Mouse (Mus musculus) layer of hippocampus, postnatal 36 days (tissue): ENCODE results near the gene Speg. TPM values are rescaled to one million over a fixed set of nuclear protein-coding genes. Genes with fewer than 3 reads are reported as not detected.

Source experiments
- DNase-seq, 2 experiments: peaks; one replicate each; pipeline ENCODE4 v3.0.0; 2022
- total RNA-seq, 2 experiments: library from RNA; stranded (reverse); gene quantifications; 2 replicates each; pipeline ENCODE4 v1.2.3; 2021

The Speg gene
- total RNA-seq, 2 experiments from 2014 or later, result 166 to 180 TPM

DNA sequence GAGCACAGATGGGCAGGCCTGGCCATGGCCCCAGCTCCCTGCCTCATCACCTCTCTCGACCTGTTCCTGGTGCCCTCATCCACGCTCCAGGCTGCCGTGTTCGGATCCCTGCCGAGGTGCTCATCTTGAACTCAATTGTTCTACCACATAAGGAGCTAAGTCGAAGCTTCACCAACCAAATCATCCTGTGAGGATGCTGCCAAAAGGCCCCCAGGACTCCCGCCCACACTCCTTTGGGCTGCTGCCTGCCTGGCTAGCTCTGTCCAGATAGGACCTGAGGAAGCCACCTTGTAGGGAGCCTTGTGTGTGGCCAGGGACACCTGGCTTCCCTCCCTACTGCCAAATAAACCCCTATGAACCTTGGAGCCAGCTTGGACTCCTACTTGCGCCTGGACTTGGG, 67.7 kb downstream of the Speg start:
- DNase-seq, result no peak

DNA sequence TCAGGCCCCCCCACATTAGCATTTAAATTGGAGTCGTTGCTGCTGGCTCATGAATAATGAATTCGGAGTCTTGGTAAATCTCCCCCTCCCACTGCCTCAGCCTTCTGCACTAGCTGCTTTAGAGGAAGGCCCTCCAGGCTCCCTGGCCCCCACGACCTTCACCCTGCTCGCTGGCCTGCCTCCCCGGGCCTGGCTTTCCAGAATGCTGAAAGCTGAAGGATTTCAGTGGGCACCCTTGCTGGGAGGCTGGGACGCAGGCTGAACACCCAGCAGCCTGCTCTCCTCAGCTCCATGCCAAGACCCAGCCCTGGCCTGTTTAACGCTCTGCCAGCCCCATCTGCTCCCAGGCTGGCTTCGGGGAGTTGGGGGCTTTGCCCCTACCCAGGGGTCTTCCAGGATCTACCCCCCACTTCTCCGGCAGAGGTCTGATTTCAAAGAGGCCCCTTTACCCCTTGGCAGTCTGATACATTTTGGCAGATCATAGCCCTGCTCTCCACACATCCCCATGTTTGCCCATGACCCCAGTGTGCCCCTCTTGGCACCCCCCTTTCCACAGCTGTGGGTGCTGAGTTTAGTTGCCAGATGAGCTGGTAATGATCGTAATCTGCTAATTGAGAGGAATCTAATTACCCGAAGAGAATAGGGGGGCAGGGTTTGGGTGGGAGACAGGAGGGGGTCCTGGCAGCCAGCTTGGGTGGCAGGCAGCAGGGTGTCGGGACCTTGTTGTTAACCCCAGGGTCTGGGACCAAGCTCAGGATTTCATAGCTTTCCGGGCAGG, 68.3 kb downstream of the Speg start:
- DNase-seq, result no peak

DNA sequence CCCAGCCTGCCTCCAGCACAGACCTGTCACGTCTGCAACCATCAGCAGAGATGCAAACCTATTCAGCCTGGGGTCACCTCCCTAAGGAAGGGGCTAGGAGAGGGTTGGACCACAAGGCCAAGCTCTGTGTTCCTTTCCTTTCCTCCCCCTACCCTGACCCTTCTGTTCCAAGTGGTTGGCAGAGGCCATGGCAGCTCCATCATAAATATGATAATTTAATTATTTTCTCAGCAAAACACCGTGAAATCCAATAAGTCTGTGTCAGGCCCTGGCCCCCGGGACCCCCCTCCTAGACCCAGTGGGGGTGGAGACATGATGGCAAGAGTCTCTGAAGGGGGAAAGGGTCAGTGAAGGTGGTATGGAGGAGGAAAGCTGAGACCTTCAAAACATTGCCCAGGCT, 69.1 kb downstream of the Speg start:
- no peak for DNase-seq

DNA sequence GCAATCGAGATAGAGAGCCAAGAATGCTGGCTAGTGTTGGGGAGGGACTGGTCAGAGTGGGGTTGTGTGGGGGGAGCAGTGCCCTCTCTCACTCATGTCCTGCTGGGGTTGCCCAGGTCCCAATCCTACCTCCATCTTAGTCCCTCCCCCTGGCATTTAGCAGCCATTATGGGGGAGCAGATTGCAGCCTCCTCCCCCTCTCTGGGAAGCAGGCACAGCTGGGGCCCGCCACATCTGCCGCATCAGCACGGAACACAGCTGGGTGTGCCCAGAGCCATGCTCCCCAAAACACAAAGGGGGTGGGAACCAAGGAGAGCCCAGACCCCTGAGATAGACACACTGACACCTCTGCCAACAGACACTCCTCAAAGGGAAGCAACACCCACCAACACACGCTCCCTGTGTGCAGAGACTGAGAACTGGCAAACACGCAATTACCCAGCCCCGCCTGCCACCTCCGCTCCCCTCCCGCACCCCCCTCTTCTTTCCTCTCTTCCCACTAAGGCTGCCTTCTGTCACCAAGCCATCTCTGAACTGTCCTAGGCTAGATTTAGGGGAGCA, 70.1 kb downstream of the Speg start:
- DNase-seq, result peak; percentile 66 to 68

DNA sequence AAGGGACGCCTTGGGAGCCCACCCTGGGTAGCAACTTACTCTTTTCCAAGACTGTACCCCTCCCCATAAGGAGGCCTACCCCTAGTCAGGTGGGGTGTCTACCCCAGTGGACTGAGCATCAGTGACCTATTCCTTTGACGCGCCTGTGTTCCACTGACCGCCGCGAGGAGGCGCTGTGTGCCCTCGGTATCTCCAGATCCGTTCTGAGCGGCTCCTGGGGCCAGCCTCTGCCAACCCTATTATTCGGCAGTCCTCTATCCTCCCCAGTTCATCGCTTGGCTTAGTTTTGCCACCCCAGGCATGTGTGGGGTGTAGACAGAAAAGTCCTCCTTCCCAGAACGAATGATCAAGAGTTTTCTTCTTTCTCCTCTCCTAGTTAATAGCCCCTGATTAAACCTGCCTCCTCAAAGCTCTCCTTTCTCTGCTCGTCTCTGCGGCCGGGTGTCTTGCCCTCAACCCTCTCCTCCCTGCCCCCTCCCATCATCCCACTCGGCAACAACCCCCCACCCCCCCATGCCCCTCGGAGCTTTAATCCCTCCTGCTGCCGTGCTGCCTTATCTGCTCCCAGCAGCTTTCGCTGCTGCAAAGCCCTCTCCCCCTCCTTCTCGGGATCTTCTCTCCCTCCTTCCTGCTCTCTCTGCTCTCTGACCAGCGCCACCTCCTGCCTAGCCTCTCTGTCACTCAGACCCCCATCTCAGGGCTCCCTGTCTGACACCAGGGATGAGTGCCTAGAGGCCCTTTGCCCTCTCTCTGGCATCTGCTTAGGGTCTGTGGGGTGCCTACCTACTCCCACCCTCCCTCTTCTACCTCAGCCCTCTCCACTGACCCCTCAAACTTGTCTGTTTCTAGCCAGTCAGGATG, 70.9 kb downstream of the Speg start:
- peak; percentile 72 to 74 for DNase-seq

DNA sequence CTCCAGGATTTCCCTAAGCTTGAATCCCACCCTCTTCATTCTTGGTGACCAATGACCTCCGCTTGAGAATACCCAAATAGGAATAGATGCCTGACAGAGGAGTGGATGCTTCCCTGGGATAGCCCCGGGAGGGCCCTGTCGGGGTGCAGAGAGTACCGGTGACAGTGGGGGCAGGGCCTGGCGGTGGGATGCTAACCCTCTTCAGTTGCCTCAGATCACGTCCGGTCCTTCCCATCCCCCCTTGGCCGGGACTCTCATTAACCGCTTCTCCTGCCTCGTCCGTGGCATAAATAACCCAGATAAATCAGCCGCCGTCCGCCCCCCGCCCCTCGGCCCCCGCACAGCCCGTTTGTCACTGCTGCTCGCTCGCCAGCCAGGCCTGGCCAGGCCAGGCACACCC, 71.6 kb downstream of the Speg start:
- no peak for DNase-seq

DNA sequence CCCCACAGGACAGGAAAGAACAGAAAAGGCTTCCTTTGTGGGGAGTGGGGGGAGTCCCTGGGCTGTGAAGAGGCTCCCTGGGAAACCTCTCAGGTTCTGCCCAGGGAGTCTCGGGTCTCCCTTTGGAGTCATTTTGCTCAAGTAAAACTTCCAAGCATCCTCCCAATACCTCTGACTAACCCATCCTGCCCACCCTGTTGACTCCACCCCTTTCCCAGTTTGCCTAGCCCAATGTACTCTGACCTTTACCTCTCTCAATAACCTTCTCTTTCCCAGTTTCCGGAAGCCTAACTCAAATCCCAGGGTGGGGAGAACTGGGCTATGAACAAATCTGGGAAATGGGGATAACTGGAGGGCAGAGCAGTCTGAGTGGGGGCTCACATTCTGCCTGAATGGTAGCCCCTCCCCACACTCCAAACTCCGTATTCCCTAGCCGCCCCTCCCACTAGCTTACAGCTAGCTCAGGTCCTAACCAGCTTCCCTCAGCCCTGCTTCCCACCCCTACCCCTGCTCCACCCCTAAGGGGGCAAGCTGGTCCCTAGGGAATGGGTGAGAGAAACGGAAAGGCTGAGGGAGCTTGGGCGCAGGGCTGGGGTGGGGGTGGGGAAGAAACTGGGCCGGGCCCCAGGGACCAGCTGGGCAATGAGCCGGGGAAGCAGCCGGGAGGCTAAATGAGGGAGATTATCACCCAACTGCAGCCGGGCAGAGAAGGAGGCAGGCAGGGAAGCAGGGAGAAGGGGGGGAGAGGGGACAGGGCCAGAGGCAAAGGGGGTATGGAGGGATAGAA, 72.4 kb downstream of the Speg start:
- DNase-seq, result no peak

DNA sequence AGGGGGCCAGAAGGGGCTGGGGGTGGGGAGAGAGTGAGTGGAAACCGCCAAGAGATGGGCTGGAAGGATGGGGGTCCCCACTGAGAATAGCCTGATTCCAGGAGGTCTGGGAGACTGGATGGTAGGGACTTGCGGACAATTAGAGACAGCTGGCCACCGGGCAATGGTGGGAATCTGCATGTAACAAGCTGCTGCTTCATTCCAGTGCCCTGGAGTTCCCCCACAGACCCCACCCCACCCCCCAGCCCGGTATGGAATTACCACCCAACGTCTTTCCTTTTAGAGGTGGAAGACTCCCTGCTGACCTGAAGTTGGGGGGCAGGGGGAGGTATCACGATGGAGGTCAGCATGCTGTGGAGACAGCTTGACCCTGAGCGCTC, 72.9 kb downstream of the Speg start:
- DNase-seq, result no peak

DNA sequence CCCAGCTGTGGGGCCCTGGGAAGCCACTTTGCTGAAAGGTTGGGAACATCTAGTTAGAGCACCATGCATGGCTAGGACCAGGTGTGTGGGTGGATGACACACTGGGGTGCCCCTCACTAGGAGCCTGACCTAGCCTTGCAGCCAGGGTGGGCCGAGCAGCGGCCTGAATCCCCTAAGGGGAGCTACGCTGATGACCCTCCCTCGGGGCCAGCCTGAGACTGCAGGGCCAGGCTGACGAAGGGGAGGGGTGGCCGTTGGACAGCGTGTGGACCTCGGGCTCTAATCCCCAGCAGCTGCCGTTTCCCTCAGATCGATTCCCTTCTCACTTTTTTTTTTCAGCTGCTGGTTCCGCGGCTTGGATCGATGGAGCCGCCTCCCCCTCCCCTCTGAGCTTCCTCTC, 73.8 kb downstream of the Speg start:
- no peak for DNase-seq

DNA sequence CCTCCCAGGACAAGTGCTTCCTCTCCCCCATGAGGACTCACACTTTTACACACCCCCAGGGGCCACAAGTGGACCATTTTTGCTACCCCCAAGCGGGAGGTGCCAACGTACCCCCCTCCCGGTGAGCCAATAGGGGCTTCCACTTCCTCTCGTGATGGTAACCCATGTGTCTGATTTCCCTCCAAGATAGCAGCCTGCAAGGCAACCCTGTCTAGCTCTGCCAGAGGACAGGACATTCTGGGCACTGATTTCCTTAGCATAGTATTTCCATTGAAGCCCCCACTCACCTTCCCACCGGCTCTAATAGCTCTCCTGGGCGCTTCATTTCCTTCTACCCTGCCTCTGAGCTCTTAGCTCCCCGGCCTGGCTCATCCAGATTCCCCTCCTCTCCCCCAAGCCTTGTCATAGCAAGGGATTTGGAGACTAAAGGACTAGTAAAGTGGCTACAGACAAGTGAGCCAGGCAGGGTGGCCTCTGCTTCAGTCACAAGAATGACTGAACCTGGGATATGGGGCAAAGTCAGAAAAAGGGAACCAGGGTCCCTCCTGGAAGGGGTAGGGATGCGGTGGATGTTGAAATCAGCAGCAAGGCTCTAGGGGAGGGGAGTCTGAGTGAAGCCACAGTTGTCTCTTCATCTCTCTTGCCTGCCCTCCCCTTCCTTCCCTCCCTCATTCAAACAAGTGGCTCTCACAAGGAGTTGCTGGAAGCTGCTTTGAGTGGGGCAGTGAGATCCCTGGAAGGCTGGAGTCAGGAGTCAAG, 74.5 kb downstream of the Speg start:
- DNase-seq, result no peak

DNA sequence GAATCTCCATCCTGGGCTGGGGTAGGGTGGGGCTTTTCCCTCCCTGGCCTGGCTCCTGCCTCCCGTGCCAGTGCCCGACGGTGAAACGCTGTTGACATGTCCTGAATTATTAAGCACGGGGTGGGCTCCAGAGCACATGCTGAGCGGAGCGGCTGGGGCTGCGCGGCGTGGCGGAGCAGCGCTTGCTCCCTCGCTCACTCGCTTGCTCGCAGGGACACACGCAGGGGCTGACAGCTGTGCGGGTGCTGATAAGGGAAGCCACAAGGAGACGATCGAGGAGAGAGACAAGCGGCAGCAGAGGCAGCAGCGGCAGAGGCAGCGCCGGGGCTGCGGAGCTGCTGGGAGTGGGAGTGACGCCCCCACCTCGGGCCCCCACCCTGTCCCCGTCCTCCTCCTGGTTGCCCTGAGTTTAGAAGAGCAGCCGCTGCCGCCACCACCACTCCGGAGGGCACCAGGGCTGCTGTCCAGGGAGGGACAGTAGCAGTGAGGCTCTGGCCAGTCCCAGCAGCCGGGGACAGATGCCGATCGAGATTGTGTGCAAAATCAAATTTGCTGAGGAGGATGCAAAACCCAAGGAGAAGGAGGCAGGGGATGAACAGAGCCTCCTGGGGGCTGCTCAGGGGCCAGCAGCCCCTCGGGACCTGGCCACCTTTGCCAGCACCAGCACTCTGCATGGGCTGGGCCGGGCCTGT, 75.4 kb downstream of the Speg start, which contains the start of gene Asic4:
Gene Asic4 (plus strand): TSS at position 123 of the 692 bp plus-strand sequence.
- no peak for DNase-seq

DNA sequence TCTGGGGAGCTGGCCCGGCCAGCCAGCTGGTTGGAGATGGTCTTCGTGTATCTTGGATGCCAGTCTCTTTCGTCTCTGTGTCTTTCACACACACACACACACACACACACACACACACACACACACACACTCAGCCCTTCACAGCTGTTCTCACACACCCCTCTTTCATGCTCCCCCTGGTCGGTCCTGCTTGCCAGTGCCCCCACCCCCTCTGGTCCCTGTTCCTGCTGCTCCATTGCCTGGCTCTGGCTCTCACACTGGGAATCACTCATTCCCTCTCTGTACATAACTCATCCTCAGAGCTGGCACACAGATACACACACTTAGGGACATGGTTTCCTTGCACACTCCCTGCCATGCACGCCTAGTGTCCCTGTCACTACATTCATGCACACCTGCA, 76.8 kb downstream of the Speg start:
- no peak for DNase-seq

DNA sequence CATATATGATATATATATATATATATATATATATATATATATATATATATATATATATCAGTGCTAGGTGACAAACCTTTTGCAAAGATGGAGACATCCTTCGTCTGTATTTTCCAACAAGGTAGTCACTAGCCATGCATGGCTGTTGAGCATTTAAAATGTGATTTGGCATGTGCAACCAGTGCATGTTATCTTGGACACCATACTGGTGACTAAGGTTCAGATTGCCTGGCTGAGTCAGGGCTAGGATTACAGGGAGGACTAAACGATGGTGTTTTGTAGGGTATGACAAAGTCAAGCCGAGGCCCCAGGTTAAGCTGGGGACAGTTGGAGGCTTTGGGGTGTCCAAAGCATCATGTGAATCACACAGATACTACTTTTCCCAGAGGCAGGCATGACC, 80.3 kb downstream of the Speg start:
- no peak for DNase-seq

DNA sequence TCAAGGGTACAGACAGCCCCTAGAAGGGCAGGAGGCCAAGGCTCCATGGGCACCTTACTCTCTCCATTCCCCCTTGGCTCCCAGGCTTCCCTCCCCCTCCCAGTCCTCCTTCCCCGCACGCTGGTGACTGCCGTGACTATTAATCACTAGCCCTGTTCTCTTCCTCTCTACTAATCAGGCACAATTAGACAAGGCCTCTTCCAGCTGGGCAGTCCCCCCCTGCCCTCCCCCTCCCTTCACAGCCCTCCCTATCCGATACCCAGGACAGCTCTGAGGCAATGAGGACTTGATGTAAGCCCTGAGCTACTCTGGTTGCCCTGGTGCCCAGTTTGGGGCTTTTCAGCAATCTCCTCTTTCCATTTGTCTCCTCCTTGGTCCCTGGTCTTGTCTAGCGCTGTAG, 80.9 kb downstream of the Speg start:
- DNase-seq, result no peak

DNA sequence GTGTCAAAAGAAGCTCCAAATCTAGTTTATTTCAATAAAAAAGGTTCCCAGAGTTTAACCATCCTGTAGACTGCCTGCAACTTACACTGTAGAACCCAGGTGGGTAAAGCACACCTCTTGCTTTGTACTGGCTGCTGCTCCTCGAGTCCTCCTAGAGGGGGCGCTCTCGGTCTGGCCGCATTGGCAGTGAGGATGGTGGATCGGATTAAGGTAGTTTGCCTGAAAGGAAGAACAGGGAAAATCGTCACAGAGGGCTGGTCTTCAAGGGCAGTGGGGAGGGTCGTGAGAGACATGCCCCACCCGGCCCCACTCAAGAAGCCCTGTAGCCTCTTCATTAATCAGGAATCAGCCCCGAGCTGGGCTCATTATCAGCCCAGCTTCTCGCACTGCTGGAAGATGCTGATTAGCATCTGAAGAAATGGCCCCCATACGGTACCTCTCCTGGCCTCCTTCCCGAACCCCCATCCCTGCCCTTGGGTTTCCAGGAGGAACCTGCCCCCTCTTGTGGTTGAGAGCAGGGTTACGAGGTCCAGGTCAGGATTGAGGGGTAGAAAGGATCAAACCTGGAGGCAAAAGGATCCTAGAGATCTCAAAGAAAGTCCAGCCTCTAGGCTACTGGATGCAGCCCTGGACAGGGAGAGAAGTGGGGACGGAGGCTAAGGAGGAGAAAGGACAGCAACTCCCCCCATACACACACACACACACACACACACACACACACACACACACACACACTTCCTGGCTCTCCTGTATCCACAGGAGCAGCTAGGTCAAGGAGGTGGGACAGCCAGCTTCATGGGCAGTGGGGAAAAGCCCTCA, 81.9 kb downstream of the Speg start:
- DNase-seq, result no peak

DNA sequence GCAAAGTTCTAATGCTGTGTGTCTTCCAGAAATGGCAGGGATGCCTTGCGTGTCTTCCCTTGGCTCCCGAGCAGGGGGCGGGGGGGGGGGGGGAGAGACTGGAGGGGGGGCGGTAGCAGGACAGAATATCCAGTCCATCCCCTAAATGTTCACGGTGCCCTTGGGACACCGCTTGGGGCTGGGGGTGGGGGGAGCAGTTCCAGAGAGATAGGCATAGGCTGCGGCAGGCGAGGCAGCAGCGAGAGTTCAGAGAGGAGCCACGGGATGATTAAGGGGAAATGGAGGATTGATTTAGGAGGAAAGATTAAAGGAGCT, 82.6 kb downstream of the Speg start:
- no peak for DNase-seq

DNA sequence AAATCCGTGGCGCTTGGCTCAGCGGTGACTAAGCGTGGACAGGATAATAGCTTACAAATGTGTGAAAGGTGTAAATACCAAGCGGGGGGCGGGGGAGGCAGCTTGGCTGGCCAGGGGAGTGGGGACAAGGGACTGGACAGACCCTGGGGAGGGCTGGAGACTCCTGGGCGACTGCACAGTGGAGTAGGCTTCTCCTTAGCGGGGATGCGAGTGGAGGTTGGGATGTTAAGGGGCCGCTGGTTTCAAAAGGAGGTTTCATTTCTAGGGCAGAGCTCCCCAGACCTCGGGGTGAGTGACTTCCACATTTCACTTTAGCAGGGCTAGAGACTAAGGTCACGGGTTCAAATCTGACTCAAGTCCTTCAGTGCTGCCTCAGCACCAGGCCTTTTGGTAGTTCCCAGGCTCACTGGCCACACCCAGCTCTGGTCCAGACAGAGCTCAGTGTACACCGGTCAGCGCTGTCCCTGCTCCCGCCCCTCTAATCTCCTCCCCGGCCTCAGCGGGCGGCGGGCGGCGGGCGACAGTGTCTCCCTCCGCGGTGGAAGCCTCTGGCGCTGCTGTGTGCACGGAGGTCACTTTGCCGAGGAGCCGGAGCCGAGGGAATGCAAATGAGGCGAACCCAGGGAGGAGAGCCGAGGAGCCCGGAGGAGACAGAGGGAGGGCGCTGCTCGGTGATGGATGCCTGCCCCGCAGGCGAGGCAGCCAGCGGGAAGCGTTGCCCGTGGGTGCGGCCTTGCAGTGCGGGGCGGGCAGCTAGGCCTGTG, 83.1 kb downstream of the Speg start:
- peak in 1 of 2 experiments; percentile 59 for DNase-seq

DNA sequence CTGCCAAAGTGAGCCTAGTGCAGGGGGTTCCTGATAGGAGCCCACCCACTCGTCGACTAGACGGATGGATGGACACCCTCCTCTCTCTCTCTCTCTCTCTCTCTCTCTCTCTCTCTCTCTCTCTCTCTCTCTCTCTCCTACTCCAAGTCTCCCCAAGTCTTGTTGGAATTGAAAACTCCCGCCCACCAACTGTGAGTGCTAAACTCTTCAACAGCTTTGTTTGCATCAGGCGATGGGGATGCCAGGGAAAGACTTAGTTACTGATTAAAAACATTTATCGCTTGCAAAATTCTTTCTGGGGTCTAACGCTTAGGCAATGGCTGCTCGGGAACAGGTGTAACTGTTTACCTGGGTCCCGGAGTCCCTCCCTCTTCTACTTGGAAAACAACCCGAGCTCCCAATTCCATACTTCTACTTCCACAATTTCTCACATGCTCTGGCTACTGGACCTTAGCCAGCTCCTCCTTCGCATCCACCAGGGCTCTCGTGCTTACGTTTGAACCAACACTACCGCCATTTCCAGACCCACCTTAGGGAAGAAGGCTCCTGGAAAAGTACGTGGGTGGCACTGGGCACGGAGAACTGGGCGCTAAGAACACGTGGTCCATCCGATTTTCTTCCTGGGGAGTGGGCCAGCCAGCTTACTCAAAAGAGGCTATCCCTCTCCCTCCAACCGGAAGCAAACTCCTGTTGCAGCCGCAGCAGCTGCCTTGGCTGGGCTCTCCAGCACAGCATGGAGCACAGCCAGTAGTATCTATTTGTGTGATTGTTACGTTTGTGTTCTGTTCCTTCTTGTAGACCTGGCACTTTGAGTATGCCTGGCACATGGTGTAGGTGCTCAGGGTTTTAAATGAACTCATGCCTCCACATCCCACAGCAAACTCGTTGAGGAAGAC, 83.9 kb downstream of the Speg start:
- peak in 1 of 2 experiments; percentile 46 for DNase-seq

DNA sequence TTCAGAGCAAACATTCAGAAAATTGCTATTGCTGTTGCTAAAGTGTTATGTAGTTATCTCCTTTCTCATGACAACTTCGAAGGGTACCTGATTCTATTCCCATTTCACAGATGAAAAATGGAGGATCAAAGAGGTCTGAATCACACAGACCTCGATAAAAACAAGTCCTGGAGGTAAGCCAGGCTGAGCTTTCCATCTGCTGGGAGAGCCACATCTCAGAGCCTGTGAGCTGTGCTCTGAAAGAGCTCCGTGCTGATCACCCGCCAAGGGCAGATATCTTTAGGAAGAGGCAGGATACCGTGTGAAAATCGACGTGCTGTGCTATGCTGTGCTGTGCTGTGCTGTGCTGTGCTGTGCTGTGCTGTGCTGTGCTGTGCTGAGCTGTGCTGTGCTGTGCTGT, 85.2 kb downstream of the Speg start:
- no peak for DNase-seq
